Mouse (Mus musculus) monocyte, adult 5-6 weeks (primary cell): ENCODE measurements at regions not wholly inside any gene's neighbourhood (a gene's known extent, or its start where the extent isn't known, plus 50 kb on each side); places are given as distances from the start of the nearest gene placed in this dataset.
A peak's percentile ranks its signal among the peaks of the same experiment; 100 is the strongest.
"Not testable (repeated sequence)": the region's sequence is repeated elsewhere in the genome, so short reads cannot be mapped to it uniquely, and the experiment has no call there.

Experiments
- ATAC-seq: fragments of 153-309, 156-312 bp; replicated peaks from 2 replicates; pipeline ENCODE4 v1.8.0; 2017; ENCODE audit warnings: mild to moderate bottlenecking; ENCODE audit not compliant: low TSS enrichment, insufficient number of reproducible peaks, severe bottlenecking, poor library complexity, low FRiP score

- no peak for ATAC-seq
Observed at GRCm38 (mm10) chr1:105900158-105900557, 90.0 kb upstream of the Zcchc2 start.

- no peak for ATAC-seq
Observed at GRCm38 (mm10) chr1:105900920-105901319, 89.3 kb upstream of the Zcchc2 start.

GRCm38 (mm10) chr1:105903286-105904115 lies 86.7 kb upstream of the Zcchc2 start:
- no peak for ATAC-seq

- no peak for ATAC-seq
Observed at GRCm38 (mm10) chr1:105904737-105905136, 85.5 kb upstream of the Zcchc2 start.

- no peak for ATAC-seq
Observed at GRCm38 (mm10) chr1:105905785-105906426, 84.3 kb upstream of the Zcchc2 start.

GRCm38 (mm10) chr1:105906427-105906798 lies 83.8 kb upstream of the Zcchc2 start:
- no peak for ATAC-seq

GRCm38 (mm10) chr1:105908029-105908876 lies 82.0 kb upstream of the Zcchc2 start:
- no peak for ATAC-seq

- ATAC-seq, result no peak
Observed at GRCm38 (mm10) chr1:105909121-105909520, 81.1 kb upstream of the Zcchc2 start.

- ATAC-seq, result no peak
Observed at GRCm38 (mm10) chr1:105911714-105912113, 78.5 kb upstream of the Zcchc2 start.

GRCm38 (mm10) chr1:105921842-105922241 lies 68.4 kb upstream of the Zcchc2 start:
- 0 out of 2 replicates have a peak, but pooled peaks have one; percentile 50 for ATAC-seq

GRCm38 (mm10) chr1:105922586-105922985 lies 67.6 kb upstream of the Zcchc2 start:
- no peak for ATAC-seq

GRCm38 (mm10) chr1:105923001-105923400 lies 67.2 kb upstream of the Zcchc2 start:
- ATAC-seq, result no peak

GRCm38 (mm10) chr1:105925617-105926370 lies 64.4 kb upstream of the Zcchc2 start:
- ATAC-seq, result no peak

- no peak for ATAC-seq
Observed at GRCm38 (mm10) chr1:105926871-105927270, 63.3 kb upstream of the Zcchc2 start.

- ATAC-seq, result no peak
Observed at GRCm38 (mm10) chr1:105930841-105931240, 59.4 kb upstream of the Zcchc2 start.

GRCm38 (mm10) chr1:105934171-105934570 lies 56.0 kb upstream of the Zcchc2 start:
- not testable (repeated sequence) for ATAC-seq
